Mouse (Mus musculus): Measurements from ENCODE around the gene Dnaja4. TPM values are rescaled to one million over a fixed set of nuclear protein-coding genes. Genes with fewer than 3 reads are reported as not detected.
"Not testable (repeated sequence)": the region's sequence is repeated elsewhere in the genome, so short reads cannot be mapped to it uniquely, and the experiment has no call there.

Dnaja4 gene
- polyA plus RNA-seq, 1 experiment from 2014 or later, result 7.1 TPM

DNA sequence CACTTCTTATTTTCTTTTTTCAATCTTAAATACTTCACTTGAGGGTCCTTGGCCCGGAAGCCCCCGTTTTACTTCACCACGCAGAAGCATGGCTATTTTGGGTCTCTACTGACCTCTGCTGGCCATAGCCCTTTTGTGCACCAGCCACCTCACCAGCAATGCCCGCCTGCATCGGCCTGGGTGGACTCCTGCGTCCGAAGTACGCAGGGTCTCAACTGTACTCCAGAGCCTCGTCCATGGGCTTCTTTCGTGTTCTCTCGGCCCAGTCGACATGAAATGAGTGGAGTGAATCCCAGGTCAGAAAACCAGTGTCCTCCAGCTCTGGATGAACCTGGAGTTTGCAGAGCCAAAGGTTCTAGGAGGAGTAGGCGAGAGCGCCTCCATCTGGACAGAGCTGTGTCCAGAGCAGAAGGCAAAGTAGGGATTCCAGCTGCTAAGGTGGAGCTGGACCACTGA, 22.1 kb upstream of the Dnaja4 start:
- H3K4me1 ChIP-seq, result no peaks in the 10 kb centered on the region
- no peak overlapping the region for H3K27ac ChIP-seq
- H3K27me3 ChIP-seq, result peaks cover 6% of the 10 kb centered on the region
- no peaks in the 10 kb centered on the region for H3K36me3 ChIP-seq
- H3K4me3 ChIP-seq, result peak overlapping the region; percentile 24
- ATAC-seq (ENCODE audit: insufficient number of reproducible peaks, insufficient read depth, low FRiP score, low TSS enrichment), result no peak
- H3K9ac ChIP-seq, result peak overlapping the region; percentile 31; the same call in 1 of the 2 replicates
- WGBS, result 2% methylated on average over 14 of the region's 14 CpGs
- peak overlapping the region; percentile 47 for H3K4me2 ChIP-seq (replicated peaks)
- no peaks in the 10 kb centered on the region for H3K9me3 ChIP-seq

DNA sequence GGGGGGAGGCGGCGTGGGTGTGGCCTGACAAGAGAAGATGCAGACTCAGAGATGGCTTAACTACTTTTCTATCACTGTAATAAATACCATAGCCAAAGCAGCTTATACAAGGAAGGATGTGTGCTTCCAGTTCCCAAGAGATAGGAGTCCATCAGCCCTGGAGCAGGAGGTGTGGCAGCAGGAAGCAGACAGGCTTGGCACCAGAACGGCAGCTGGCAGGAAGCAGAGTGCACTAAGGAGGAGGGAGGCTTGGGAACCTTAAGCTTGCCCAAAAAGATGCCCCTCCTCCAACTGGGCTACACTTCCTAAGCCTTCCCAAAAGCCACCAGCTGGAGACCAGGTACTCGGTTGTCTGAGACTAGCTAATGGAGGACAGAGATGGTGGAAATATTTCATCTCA, 15.8 kb upstream of the Dnaja4 start:
- no peaks in the 10 kb centered on the region for H3K9me3 ChIP-seq
- no peaks in the 10 kb centered on the region for H3K4me1 ChIP-seq
- H3K27ac ChIP-seq, result no peak overlapping the region
- no peak overlapping the region for H3K9ac ChIP-seq
- H3K4me2 ChIP-seq (replicated peaks), result no peak overlapping the region
- no peaks in the 10 kb centered on the region for H3K36me3 ChIP-seq
- WGBS, result 44% methylated on average over 2 of the region's 4 CpGs
- ATAC-seq (ENCODE audit: insufficient number of reproducible peaks, insufficient read depth, low FRiP score, low TSS enrichment), result no peak
- H3K27me3 ChIP-seq, result no peaks in the 10 kb centered on the region
- no peak overlapping the region for H3K4me3 ChIP-seq

DNA sequence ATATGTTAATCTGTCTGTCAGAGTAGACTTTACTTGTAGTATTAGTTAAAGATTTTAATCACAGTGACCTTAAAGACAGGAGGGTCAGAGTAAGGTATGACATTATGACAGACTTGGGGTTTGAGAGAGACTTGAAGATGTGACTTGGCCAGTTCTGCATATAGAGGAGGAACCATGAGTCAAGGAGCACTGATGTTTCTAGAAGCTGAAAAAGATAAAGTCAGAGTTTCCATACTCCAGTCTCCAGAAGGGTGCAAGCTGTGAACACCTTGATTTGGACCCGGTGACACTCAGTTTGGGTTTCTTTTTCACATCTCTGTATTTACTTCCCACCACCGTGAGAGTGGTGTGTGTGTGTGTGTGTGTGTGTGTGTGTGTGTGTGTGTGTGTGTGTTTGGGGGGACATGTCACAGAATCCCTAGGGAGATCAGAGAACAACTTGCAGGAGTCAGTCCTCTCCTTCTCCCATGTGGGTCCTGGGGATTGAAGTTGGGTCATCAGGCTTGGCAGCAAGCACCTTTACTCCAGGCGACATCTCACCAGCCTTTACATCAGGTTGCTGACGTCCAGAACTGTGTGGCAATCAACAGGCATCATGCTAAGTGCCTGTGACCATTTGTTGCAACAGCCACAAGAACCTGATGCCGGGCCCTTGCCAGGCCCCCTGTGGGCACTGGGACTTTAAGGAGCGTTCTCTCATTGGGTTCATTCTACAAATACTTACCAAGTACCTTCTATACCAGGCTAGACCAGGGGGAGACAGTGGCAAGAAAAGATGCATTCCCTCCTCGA, 14.7 kb upstream of the Dnaja4 start:
- Histone ChIP-seq H3K9me3 (no peaks in the 10 kb centered on the region), H3K4me1 (no peaks in the 10 kb centered on the region), H3K36me3 (no peaks in the 10 kb centered on the region), H3K4me2 (replicated peaks) (no peak overlapping the region), H3K4me3 (no peak overlapping the region), H3K27ac (no peak overlapping the region), H3K9ac (no peak overlapping the region), H3K27me3 (no peaks in the 10 kb centered on the region)
- 73% methylated on average over 7 of the region's 7 CpGs for WGBS
- ATAC-seq (ENCODE audit: insufficient number of reproducible peaks, insufficient read depth, low FRiP score, low TSS enrichment), result no peak

DNA sequence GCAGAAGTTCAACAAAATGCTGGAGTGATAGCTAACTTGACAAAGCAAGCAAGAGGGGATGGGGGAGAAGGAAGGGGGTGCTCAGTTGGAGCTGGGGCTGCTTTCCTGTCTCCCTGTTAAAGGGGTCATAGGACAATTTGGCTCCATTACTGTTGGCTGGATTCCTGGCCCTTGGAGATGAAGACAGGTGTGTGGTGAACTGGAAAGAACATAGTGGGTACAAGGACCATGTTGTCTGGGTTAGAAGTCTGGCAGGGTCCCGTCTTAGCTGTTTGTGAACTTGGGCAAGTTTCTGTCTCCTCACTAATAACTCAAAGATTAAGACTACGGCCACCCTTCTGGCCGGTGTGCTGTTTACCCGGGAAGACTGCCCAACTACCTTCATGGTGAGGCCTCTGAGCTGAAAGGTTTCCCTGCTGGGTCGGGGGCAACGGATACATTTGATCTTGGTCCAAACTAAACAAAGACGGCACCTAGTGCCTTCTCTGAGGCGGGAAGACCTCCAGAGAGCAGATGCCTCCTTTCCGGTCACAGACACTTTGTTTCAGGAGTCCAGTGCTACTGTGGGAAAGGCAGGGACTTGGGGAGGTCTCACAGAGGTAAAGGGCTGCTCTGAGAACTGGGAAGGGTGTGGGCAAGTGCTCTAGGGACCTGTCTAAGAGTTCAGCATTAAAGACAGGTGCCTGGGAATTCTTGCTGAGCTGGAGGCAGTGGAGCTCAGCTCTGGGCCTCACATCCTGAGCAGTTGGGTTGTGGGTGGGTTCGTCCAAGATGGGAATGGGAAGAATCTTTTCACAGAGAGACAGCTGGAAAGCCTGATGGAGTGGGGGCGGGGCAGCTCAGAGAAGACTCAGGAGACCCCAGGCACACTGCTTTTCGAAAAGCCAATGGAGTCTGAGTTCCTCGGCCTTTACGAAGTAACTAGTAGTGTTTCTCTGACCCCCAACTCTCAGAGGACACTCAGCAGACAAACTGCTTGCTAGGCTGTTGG, 11.1 kb upstream of the Dnaja4 start:
- Histone ChIP-seq H3K4me2 (replicated peaks) (no peak overlapping the region), H3K27ac (no peak overlapping the region), H3K4me1 (0 out of 2 replicates have a peak, but pooled peaks cover 3% of the 10 kb centered on the region), H3K9ac (no peak overlapping the region), H3K4me3 (no peak overlapping the region), H3K36me3 (no peaks in the 10 kb centered on the region), H3K9me3 (no peaks in the 10 kb centered on the region), H3K27me3 (peaks cover 6% of the 10 kb centered on the region)
- WGBS, result 64% methylated on average over 14 of the region's 14 CpGs
- ATAC-seq (ENCODE audit: insufficient number of reproducible peaks, insufficient read depth, low FRiP score, low TSS enrichment), result no peak

DNA sequence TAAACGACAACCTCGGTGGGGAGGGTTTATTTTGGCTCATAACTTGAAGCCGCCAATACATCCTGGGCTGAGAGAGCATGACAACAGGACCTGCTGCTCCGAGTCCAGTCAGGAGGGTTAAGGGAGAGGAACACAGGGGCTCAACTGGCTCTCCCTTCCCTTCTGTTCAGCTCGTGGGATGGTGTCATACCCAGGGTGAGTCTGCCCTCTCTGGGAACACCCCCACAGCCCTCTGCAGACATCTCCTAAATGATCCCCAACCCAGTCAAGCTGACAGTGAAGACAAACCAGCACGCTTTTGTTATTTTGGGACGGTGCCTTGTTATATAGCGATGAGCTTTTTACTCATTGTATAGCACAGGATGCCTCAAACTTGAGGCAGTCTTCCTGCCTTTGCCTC, 9.2 kb upstream of the Dnaja4 start:
- Histone ChIP-seq H3K9me3 (no peaks in the 10 kb centered on the region), H3K9ac (no peak overlapping the region), H3K27ac (no peak overlapping the region), H3K4me3 (no peak overlapping the region), H3K4me2 (replicated peaks) (no peak overlapping the region), H3K36me3 (no peaks in the 10 kb centered on the region), H3K4me1 (0 out of 2 replicates have a peak, but pooled peaks cover 3% of the 10 kb centered on the region), H3K27me3 (peaks cover 6% of the 10 kb centered on the region)
- no peak for ATAC-seq (ENCODE audit: insufficient number of reproducible peaks, insufficient read depth, low FRiP score, low TSS enrichment)
- WGBS, result 82% methylated on average over 8 of the region's 8 CpGs

DNA sequence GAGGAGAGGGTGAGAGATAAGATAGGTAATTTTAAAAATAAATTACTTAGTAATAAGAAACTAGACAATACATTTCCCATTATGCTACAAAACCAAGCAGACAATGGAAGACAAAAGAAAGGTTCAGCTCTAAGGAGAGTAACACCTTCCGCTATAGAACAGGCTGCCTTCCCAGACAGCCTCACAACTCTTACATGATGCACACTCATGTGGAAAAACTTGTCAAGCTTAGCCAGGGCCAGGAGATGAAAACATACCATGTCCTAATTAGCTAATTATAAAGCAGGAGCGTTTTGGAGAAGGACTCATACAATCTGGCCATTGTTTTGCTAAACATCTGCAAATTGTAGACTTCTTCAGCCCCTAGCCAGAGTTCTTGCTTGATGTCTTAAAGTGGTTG, 8.0 kb upstream of the Dnaja4 start:
- not testable (repeated sequence) for H3K4me2 ChIP-seq (replicated peaks); H3K36me3 ChIP-seq; ATAC-seq (ENCODE audit: insufficient number of reproducible peaks, insufficient read depth, low FRiP score, low TSS enrichment); H3K4me1 ChIP-seq; H3K9ac ChIP-seq; H3K4me3 ChIP-seq; H3K9me3 ChIP-seq; H3K27ac ChIP-seq; H3K27me3 ChIP-seq
- WGBS, result 50% methylated on average over 2 of the region's 2 CpGs

DNA sequence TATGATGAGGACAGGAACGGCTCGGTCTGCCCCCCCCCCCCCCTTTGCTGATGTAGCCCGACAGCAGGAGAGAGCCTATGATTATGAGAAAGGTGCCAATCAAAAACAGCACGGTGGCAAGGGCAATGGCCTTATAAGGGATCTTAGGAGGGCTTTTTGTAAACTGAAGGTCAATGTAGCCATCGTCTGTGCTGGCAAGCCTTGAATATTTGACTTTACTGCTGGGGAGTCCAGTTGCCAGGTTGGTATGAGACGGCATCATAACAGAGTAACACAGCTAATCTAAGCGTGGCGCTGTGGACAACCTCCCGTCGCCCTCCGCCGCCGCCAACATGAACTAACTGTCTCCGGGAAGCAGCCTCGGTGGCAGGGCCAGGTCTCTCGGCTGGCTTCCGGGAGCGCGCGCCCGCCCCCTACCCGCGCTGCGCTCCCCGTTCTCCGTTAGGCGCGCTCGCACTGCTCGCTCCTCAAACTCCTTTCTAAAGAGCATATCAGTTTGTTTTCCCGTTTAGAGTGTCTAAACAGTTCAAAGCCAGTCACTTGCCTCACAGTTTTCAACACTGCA, 7.3 kb upstream of the Dnaja4 start:
- ATAC-seq (ENCODE audit: insufficient number of reproducible peaks, insufficient read depth, low FRiP score, low TSS enrichment); H3K9ac ChIP-seq; H3K27ac ChIP-seq; H3K9me3 ChIP-seq; H3K27me3 ChIP-seq; H3K36me3 ChIP-seq; H3K4me1 ChIP-seq: not testable (repeated sequence)
- Histone ChIP-seq H3K4me2 (replicated peaks) (peak overlapping the region; percentile 60), H3K4me3 (peak overlapping the region; percentile 28)
- WGBS, result 4% methylated on average over 31 of the region's 31 CpGs

DNA sequence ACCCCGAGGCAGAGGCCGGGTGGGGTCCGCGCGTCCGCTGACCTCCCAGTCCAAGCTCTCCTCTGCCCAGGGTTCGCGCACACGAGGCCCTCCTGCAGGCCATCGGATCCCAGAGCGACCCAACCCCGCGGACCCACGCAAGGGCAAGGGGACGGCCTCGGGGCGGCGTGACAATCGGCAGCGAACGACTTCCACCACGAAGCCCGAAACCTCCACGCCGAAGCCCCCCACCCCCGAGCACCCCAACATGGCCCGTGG, 343 bp downstream of the Dnaja4 start:
- ATAC-seq (ENCODE audit: insufficient number of reproducible peaks, insufficient read depth, low FRiP score, low TSS enrichment), result 0 out of 2 replicates have a peak, but pooled peaks have one; percentile 47
- peaks cover 29% of the 10 kb centered on the region for H3K27me3 ChIP-seq

DNA sequence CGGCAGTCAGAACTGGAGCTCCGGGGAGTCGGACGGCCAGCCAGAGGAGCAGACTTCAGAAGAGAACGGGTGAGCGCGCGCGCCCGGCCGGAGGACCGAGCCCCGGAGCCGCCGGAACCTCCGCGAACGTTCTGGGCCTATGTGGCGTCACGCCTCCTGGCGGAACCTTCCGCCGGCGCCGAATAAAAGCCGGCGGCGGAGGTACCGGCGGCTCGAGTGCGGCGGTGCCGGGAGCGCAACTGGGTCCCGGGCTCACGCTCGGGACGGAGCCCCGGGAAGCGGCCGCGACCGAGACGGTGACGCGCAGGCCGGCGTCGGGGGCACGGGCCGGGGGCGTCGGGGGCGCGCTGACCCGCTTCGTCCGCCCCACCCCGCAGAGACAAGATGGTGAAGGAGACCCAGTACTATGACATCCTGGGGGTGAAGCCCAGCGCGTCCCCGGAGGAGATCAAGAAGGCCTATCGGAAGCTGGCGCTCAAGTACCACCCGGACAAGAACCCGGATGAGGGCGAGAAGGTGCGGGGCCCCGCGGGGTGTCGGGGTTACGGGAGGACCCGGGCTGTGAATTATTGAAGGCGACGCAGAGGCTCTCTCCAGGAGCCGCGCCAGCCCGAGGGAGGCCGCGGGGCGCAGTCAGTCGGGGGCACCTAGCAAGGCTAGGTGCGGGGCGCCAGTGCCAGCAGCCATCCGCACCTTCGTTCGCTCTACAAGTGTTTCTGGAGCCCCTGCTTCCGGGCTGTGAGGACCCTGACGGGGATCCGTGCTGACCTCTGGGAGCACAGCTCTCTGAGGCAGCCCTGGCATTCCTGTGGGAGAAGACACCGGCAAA, 886 bp downstream of the Dnaja4 start:
- ATAC-seq (ENCODE audit: insufficient number of reproducible peaks, insufficient read depth, low FRiP score, low TSS enrichment), result peak; percentile 49
- Histone ChIP-seq H3K9ac (peak overlapping the region; percentile 74), H3K27ac (no peak overlapping the region), H3K4me1 (peaks cover 7% of the 10 kb centered on the region), H3K4me2 (replicated peaks) (peak overlapping the region; percentile 91), H3K9me3 (no peaks in the 10 kb centered on the region), H3K27me3 (peaks cover 29% of the 10 kb centered on the region), H3K36me3 (no peaks in the 10 kb centered on the region), H3K4me3 (peak overlapping the region; percentile 71)
- under 1% methylated on average over 88 of the region's 92 CpGs for WGBS

More for the DNA sequence above, 343 bp downstream of the Dnaja4 start:
- H3K9ac ChIP-seq, result peak overlapping the region; percentile 74
- peak overlapping the region; percentile 91 for H3K4me2 ChIP-seq (replicated peaks)
- no peaks in the 10 kb centered on the region for H3K9me3 ChIP-seq
- no peaks in the 10 kb centered on the region for H3K36me3 ChIP-seq
- 10% methylated on average over 27 of the region's 27 CpGs for WGBS
- peak overlapping the region; percentile 71 for H3K4me3 ChIP-seq
- no peak overlapping the region for H3K27ac ChIP-seq
- H3K4me1 ChIP-seq, result peaks cover 7% of the 10 kb centered on the region

DNA sequence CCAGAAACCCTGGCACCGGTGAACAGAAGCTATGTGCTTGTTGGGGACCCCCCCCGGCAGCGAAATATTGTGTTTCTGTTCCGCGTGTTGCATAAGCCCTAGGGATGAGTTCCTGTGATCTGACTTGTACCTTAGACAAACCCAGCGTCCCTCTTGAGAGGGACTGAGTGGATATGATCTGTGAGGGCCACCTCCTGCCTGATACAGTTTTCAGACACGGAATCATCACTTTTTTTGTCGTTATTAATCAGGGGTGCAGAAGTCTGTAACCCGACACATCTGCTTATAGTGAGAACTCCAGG, 1.5 kb downstream of the Dnaja4 start:
- no peak for ATAC-seq (ENCODE audit: insufficient number of reproducible peaks, insufficient read depth, low FRiP score, low TSS enrichment)
- H3K4me3 ChIP-seq, result peak overlapping the region; percentile 71
- H3K9me3 ChIP-seq, result no peaks in the 10 kb centered on the region
- peaks cover 29% of the 10 kb centered on the region for H3K27me3 ChIP-seq
- no peak overlapping the region for H3K27ac ChIP-seq
- WGBS, result 13% methylated on average over 9 of the region's 9 CpGs
- H3K4me2 ChIP-seq (replicated peaks), result peak overlapping the region; percentile 91
- peaks cover 7% of the 10 kb centered on the region for H3K4me1 ChIP-seq
- H3K36me3 ChIP-seq, result no peaks in the 10 kb centered on the region
- peak overlapping the region; percentile 74 for H3K9ac ChIP-seq

DNA sequence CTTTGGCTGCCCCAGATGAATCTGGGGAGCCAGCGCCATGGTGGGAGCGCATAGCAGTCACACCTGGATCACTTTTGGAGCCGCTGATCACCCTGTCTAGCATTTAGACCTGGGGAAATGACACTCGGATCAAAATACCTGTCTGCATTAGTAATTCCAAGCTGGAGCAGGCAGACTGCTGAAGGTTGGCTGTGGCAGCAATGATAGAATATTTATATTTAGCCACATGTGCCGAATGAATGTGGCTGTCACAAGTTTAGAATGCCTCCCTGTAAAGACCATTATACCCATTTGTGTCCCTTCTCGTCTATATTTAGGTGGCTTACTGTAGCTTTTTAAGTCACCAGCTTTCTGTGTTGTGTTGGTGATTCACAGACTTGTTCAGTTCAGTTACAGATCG, 2.1 kb downstream of the Dnaja4 start:
- H3K4me3 ChIP-seq, result peak overlapping the region; percentile 71; the same call in 1 of the 2 replicates
- H3K27ac ChIP-seq, result no peak overlapping the region
- peak overlapping the region; percentile 91; the same call in 1 of the 2 replicates for H3K4me2 ChIP-seq (replicated peaks)
- no peak for ATAC-seq (ENCODE audit: insufficient number of reproducible peaks, insufficient read depth, low FRiP score, low TSS enrichment)
- no peaks in the 10 kb centered on the region for H3K36me3 ChIP-seq
- H3K9me3 ChIP-seq, result no peaks in the 10 kb centered on the region
- 74% methylated on average over 7 of the region's 7 CpGs for WGBS
- H3K27me3 ChIP-seq, result peaks cover 29% of the 10 kb centered on the region
- H3K9ac ChIP-seq, result no peak overlapping the region
- H3K4me1 ChIP-seq, result peaks cover 7% of the 10 kb centered on the region
